Mouse (Mus musculus) liver, adult (tissue): ENCODE measurements around the gene Sh3gl3.

Experiments used
- GATA4 ChIP-seq: IDR thresholded peaks from 2 replicates; pipeline ENCODE4 v1.6.1; 2014; ENCODE audit warnings: mild to moderate bottlenecking, low read length; ENCODE audit not compliant: insufficient replicate concordance

Sh3gl3 gene

GRCm38 (mm10) chr7:82221380-82221933 is 47.8 kb downstream of the Sh3gl3 start:
- no peak for TF ChIP-seq GATA4

GRCm38 (mm10) chr7:82223906-82224846 is 50.5 kb downstream of the Sh3gl3 start:
- TF ChIP-seq GATA4 = no peak

GRCm38 (mm10) chr7:82233201-82233600 is 59.6 kb downstream of the Sh3gl3 start:
- TF ChIP-seq GATA4 = no peak

- no peak for TF ChIP-seq GATA4
Observed at GRCm38 (mm10) chr7:82234010-82234897, 60.6 kb downstream of the Sh3gl3 start.

- no peak for TF ChIP-seq GATA4
Observed at GRCm38 (mm10) chr7:82234898-82235290, 61.3 kb downstream of the Sh3gl3 start.

- TF ChIP-seq GATA4 = no peak
Observed at GRCm38 (mm10) chr7:82235486-82235885, 61.8 kb downstream of the Sh3gl3 start.

- TF ChIP-seq GATA4 = peak; percentile 44; the same call in 1 of the 2 replicates
Observed at GRCm38 (mm10) chr7:82236152-82236898, 62.7 kb downstream of the Sh3gl3 start.

GRCm38 (mm10) chr7:82236899-82237162 is 63.2 kb downstream of the Sh3gl3 start:
- TF ChIP-seq GATA4 = no peak

GRCm38 (mm10) chr7:82240424-82241240 is 67.0 kb downstream of the Sh3gl3 start:
- no peak for TF ChIP-seq GATA4

GRCm38 (mm10) chr7:82244701-82245100 is 71.1 kb downstream of the Sh3gl3 start:
- no peak for TF ChIP-seq GATA4

- TF ChIP-seq GATA4 = no peak
Observed at GRCm38 (mm10) chr7:82248953-82249695, 75.5 kb downstream of the Sh3gl3 start.

GRCm38 (mm10) chr7:82253309-82253708 is 79.7 kb downstream of the Sh3gl3 start:
- no peak for TF ChIP-seq GATA4

- no peak for TF ChIP-seq GATA4
Observed at GRCm38 (mm10) chr7:82256936-82257335, 83.3 kb downstream of the Sh3gl3 start.
